Mouse (Mus musculus) hematopoietic stem cell, adult 5-6 weeks (primary cell): Measurements from ENCODE around the gene Ccl20. TPM values are rescaled to one million over a fixed set of nuclear protein-coding genes. Genes with fewer than 3 reads are reported as not detected.

ENCODE experiments used
- ATAC-seq, 2 experiments: fragments of 125-278 bp in 1 of 2; replicated peaks in 1 of 2; 2 replicates each; pipeline ENCODE4 v1.8.0; 2016 to 2017; ENCODE audit warnings: inconsistent platforms in 2 of 2, mild to moderate bottlenecking in 2 of 2, moderate number of reproducible peaks in 2 of 2, low read depth in 1 of 2, moderate TSS enrichment in 1 of 2; ENCODE audit not compliant: low FRiP score in 2 of 2, poor library complexity in 2 of 2, severe bottlenecking in 2 of 2, insufficient read depth in 1 of 2, low TSS enrichment in 1 of 2
- total RNA-seq: library from RNA; stranded (forward); fragments of 172-1452, 232-1000 nt; gene quantifications from 2 replicates; pipeline ENCODE4 v1.2.3, GENCODE M21; 2017

Gene Ccl20
- total RNA-seq = not detected in 2 replicates

DNA sequence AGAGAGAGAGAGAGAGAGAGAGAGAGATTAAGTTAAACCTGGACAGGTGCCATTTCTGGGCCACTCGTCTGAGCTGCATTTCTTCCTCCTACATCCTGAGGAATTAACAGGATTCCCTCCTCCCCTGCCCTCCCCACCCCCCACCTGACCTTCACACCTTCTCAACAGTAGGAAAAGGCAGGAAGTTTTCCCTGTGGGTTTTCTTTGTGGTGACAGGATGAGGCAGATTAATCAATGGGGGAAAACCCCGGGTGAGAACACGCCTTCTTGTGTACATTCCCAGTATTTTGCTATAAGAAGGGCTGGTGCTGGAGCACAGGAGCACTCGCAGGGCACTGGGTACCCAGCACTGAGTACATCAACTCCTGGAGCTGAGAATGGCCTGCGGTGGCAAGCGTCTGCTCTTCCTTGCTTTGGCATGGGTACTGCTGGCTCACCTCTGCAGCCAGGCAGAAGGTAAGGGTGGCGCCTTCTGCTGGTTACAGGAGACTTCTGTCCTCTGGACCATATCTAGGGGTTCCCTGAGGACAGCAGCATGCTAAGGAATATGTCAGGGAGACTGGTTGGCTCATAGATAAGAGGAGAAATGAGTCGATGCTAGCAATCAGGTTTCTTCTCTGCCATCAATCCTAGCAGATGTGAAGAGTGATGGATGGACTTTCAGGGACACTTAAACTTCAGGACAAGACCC lies at the start of gene Ccl20:
Ccl20 (plus strand) TSS at position 320 of the 691 bp plus-strand sequence.
- no peak for ATAC-seq

DNA sequence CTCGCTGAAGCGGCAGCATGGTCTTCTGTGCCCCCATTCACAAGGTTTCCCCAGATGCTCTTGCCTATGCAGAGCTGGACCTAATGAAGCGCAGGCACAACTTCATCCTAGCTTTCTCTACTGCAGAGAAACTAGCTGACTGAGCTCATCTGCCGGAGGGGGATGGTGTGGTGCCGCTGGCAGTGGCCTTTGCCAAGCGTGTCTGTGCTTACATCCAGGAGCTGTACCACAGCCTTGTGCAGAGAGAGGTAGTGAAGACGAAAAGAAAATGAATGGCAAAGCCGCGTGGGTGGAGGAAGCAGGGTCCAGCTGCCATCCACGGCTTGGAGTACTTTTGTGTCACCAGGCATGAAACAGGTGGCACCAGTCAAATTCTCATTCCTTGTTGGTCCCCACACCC lies 49.4 kb upstream of the Ccl20 start:
- ATAC-seq = no peak

DNA sequence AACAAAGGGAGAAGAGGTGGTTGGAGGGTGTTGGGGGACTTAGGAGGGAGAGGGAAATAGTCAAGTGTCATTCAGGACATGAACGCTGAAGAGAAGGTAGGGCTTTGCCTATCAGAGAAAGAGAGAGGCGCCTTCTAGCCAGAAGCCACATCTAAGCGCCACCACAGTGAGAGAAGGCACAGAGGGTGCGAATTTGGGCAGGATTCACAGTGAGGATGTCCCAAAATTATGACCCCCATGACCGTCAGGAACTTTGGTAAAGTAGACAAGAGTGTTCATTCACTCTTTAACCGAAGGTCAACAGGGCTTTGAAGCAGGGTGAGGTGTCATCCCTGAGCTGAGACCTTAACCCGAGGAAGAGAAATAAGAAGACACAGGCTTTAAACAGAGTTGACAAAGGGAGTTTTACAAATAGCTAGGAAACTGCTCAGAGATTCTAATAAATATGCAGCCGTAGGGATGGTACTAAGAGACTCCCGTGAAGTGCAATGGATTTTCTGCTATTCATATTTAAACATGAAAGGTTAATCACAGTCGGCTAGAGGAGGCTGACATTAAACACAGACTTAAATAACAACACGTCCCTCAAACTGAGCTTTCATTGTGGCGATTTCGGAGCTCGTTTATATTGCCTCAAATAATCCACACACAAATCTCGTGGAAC lies 40.9 kb upstream of the Ccl20 start:
- ATAC-seq = no peak; a peak in 1 of 4 replicates

DNA sequence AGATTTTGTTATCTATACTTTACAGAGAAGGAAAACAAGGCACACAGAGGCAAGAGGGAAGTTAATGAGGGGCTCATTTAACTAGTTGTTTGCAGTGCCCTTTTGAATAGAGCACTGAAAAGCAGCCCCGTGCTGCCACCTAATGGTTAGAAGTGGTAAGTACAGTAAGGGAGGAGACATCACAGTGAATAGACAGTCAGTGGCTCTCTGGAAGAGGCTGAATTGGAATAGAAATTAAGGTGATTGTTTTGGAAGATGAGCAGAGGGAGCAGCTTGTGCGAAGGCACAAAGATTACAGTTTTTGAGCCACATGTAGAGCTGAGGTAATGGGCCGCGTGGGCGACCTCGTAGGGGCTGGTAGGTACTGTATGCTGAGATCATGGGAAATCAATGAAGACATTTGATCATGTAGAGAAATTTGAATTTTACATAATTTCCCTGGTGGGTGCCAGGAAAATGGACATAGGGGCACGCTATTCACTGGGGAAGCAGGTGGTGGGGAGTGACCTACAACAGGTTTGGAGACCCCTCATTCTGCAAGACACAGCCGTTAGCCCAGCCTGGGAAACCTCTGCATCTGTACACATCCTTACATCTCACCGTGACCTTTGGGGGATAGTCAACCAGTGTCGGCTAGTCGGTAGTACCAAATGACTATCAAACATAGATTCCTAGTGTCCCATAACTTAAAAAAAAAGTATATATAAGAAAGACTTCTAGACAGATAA lies 40.2 kb upstream of the Ccl20 start:
- peak; percentile 90 to 98 for ATAC-seq

DNA sequence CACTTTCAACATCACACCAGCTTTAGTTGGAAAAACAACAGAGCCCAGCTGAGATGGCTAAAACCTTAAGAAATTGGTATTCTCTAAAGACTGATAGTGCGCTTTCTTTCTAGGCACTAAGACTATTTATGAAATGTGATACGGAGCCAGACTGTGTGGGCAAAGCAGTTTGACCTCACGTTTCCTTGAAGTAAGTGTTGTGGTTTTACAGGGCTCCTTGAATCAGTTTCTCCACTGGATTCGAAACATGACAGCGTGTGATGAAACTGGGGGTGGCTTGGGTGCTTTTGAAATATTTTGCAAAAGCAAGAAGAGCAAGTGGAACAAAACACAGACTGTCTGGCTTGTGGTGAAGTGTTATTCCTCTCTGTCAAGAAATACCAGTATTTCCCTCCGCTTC lies 39.5 kb upstream of the Ccl20 start:
- peak; percentile 24 to 65; a peak in 2 of 4 replicates for ATAC-seq

DNA sequence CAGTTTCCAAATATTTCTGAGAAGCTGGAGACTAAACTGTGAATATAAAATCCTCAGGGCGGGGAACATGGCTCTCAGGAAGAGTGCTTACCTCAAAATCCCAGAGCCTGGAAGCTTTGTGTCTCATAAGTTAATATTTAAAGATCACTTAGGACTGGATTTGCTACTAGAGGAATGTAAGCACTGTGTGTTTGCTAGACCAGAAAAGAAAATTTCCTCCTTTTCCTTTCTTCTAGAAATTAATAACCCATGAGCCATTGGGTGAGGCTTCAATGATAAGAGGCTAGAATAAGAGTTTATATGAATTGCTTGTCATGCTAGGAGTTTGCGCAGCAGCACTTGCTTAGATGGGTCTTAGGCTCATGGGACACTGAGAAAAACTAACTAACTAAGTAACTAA lies 31.8 kb upstream of the Ccl20 start:
- ATAC-seq = no peak

DNA sequence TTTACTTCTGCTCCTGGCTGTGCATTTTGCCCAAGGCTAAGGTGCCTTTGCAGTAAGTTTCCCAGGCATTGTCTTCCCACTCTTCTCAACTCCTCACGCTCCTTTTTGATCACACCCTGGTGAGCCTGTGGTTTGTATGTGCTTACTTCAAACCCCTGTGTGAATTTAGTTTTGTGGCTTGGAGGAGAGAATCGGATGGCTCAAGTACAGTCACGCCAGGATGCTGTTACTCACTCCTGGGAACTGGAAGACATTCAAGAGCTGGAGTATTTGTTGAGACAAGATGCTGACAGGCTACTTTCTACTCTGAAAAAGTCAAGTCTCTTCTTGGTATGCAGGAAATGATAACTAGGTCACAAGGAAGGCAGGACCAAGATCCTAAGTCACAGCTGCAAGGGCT lies 25.3 kb upstream of the Ccl20 start:
- no peak for ATAC-seq

DNA sequence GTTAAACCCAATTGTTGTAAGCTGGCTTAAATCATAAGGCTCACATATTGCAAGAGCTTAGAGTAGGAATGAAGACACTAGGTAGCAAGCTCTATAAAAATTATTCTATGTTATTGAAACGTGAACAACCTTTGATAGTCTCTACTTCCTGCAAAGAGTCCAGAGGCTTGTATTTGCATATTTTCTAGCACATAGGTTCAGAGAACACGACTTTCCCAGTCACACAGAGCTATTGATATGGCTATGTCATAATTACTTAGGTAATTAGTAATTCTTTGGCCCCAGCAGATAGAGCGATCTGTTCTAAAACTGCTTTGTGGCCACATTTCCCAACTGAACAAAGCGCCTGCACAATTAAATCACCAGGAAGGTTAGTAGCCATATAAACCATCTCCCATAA lies 19.6 kb upstream of the Ccl20 start:
- ATAC-seq = no peak

DNA sequence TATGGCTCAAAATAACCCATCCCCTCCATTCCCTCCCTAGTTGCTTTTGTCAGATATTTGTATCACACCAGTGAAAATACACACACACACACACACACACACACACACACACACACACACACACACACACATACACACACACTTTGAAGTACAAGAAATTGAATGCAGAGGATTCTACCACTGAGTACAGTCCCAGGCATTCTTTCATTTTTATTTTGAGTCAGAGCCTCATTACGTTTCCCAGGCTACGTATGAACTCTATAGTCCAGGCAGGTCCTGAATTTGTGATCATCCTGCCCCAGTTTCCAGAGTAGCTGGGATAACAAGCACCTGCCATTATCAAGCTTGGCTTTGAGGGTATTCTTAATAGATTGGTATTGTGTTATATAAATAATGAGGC lies 17.4 kb upstream of the Ccl20 start:
- ATAC-seq = no peak

DNA sequence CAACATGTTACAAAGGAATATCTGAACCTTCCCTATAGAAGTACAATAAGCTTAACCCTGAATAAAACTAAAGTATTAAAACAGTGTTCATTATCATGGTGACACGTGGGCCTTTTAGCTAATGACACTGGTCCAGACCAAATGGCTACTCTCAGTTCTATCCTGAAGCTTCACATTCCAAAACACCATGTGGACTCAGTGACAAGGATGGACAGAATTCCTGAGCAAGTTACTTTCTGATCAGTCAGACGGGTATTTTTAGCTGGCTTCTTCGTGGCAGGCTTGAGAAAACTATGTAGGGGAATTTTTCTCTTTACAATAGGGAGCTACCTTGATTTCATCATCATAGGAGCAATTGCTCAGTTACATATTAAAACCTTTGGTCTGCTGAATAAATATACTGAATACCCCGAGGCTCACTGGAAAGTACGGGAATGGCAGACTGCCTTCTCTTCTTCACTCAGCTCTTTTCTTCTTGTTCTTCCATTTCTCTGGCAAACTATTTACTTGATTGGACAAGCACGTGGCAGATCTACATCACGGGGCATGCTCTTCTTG lies 16.9 kb upstream of the Ccl20 start:
- no peak for ATAC-seq

DNA sequence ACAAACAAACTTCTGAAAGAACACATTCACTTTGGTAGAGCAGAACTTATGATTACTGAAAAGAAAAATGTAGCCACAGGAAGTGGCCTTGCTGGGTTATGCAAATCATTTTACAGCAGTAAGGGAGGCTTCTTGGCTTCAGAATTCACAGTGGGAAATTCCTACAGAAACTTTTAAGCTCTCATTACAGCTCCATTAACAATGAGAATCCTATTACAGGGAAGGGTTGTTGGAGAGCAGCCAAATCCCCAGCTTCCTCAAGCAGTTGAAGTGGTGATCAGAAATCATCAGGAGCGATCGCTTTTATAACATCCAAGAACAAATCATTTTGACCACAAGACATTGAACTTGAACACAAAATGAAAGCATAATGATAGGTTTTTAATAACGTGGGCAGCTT lies 14.7 kb upstream of the Ccl20 start:
- ATAC-seq = no peak

DNA sequence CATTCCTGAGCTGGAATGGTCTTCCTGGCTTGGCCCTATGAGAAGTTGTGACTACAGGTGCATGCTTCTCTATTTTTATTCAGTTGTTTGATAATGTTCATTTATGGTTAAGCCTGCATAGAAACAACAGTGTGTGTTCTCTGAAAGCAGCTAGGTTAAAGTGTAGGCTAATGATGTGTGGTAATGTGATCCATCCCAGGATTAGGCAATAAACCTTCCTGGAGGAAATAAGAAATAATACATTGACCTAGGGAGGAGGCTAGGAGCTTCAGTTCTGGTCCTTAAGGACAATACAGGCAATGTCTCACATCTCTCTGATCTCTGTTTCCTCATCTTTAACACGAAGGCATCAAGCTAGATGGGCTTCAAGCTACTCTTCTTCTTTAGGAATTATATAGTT lies 11.1 kb upstream of the Ccl20 start:
- ATAC-seq = no peak

DNA sequence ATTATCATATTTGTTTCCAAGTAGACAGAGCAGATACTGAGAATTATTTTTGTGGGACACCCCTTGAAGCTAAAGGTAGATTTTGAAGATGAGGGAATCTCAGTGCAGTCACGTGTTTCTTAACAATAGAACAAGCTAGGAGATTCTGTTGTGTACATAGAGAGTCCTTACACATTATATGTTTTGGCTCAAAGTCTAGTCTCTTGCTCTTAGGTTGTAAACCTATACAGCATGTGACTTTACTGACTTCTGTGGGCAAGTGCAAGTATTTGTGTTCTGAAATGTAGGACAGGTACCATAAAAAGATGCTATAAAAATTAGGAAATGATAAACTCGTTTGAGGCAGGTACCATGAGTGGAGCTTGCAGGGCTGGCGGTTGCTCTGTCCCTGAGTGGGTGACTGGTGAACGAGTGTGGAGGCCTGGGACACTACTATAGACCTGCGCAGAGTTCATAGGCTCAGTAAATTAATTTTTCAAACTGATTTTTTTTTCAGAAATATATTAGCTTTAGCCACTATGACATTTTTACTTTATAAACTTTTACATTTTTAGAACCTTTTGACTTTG lies 9.1 kb upstream of the Ccl20 start:
- ATAC-seq = no peak

DNA sequence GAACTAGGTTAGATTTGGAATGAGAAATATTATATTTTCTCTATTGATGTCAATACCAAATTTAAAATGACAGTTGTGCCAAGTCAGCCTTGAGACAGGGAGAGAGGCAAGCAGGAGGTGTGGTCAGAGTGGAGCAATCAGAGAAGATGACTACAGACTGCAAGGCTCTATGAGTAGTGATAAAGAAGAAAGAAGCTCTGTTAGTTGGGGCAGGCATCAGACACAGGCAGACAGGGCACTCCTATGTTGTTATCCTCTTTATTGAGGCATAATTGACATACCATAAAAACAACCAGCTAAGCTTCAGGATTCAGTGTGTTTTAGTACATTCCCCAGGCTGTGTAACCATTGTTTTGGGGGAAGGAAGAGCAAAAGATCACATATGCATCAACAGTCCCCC lies 5.6 kb upstream of the Ccl20 start:
- ATAC-seq = no peak

DNA sequence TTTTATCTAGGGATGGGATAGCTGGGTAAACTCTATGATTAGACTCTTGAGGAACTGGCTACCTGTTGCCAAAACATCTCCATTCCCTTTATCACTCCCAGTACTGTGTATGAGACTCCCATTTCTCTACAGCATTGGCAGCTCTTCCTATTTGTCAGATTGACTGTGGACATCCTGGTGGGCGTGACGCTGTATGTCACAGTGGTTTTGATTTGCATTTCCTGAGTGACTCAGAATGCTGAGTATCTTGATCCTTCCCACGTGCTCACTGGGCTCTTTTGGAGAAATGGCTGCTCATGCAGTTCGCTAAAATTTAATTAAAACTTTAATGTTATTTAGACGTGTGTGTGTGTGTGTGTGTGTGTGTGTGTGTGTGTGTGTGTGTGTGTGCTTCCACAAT lies 4.8 kb upstream of the Ccl20 start:
- no peak for ATAC-seq

DNA sequence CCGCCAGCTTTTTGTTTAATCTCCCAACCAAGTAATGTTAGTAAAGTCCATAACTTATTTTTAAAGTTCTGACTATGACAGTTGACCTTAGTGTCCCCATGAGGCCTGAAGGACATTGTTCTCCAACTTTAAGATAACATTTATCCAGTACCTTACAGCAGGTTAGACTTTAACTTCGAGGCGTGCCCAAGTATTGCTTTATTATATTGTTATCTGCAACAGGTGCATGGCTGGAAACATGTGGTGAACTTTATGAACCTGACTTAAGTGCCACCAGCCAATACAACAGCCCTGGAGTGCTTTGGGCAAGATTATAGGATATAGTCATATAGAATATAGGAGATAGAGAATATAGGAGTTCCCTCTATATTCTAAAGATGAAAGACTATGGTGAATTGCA lies 651 bp downstream of the Ccl20 start:
- ATAC-seq = no peak

DNA sequence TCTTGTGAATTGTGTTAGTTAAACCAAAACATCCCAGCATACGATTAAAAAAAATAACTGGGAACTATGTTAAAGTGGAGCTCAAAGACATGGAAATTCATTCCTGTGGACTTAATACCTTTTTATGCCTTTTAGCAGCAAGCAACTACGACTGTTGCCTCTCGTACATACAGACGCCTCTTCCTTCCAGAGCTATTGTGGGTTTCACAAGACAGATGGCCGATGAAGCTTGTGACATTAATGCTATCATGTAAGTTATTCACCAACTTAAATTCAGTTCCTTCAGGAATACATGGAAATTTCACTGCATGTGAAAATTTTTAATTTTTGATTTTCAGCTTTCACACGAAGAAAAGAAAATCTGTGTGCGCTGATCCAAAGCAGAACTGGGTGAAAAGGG lies 1.1 kb downstream of the Ccl20 start:
- ATAC-seq = no peak

DNA sequence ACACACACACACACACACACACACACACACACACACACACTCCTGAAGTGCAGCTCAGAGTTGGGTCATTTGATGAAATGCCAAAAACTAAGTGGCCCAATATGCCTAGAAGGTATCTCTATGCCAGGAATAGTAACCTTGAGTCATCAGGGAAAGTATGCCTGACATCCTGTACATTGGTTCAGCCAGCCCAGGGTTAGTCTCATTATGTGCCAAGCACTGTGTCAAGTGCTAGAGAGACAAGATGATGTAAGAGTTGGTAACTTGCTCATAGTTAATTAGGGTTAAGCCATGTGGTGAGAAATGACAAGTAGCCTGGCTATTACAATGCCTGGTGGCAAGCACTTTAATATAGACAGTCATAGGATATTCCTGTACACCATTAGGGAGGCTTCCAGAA lies 3.3 kb downstream of the Ccl20 start:
- no peak for ATAC-seq
